Mouse (Mus musculus): ENCODE data around the gene Pde7b. TPM values are rescaled to one million over a fixed set of nuclear protein-coding genes. Genes with fewer than 3 reads are reported as not detected.

Gene Pde7b
- polyA plus RNA-seq, 1 experiment from 2014 or later: 4.5 TPM

- 80% methylated on average over 9 of the region's 9 CpGs for WGBS
- H3K36me3 ChIP-seq (ENCODE audit: control insufficient read depth, insufficient read depth): no peaks in the 10 kb centered on the region
- no peaks in the 10 kb centered on the region for H3K27me3 ChIP-seq (replicated peaks; ENCODE audit: control insufficient read depth, insufficient read depth, low read length)
- H3K4me1 ChIP-seq (replicated peaks; ENCODE audit: control insufficient read depth, insufficient read depth, low read length): no peaks in the 10 kb centered on the region
- ATAC-seq: no peak
- H3K27ac ChIP-seq (ENCODE audit: low read length): no peak overlapping the region
- H3K9me3 ChIP-seq (ENCODE audit: control insufficient read depth, low read length): no peaks in the 10 kb centered on the region
- no peak overlapping the region for H3K9ac ChIP-seq (replicated peaks; ENCODE audit: low read depth, low read length)
- H3K4me3 ChIP-seq (replicated peaks; ENCODE audit: low read length): no peak overlapping the region
- H3K4me2 ChIP-seq (ENCODE audit: low read length): no peak overlapping the region
These were observed 34.9 kb downstream of the Pde7b start for GRCm38 (mm10) chr10:20690002-20690401.

GRCm38 (mm10) chr10:20684151-20684550 is 40.7 kb downstream of the Pde7b start:
- Histone ChIP-seq H3K4me3 (replicated peaks; ENCODE audit: low read length) (no peak overlapping the region), H3K9ac (replicated peaks; ENCODE audit: low read depth, low read length) (no peak overlapping the region), H3K9me3 (ENCODE audit: control insufficient read depth, low read length) (0 out of 2 replicates have a peak, but pooled peaks cover 5% of the 10 kb centered on the region), H3K27me3 (replicated peaks; ENCODE audit: control insufficient read depth, insufficient read depth, low read length) (no peaks in the 10 kb centered on the region), H3K4me2 (ENCODE audit: low read length) (no peak overlapping the region), H3K36me3 (ENCODE audit: control insufficient read depth, insufficient read depth) (no peaks in the 10 kb centered on the region), H3K4me1 (replicated peaks; ENCODE audit: control insufficient read depth, insufficient read depth, low read length) (no peaks in the 10 kb centered on the region), H3K27ac (ENCODE audit: low read length) (no peak overlapping the region)
- no peak for ATAC-seq
- 92% methylated on average over 2 of the region's 2 CpGs for WGBS

GRCm38 (mm10) chr10:20680986-20681385 is 43.9 kb downstream of the Pde7b start:
- H3K27ac ChIP-seq (ENCODE audit: low read length): no peak overlapping the region
- no peak overlapping the region for H3K9ac ChIP-seq (replicated peaks; ENCODE audit: low read depth, low read length)
- H3K36me3 ChIP-seq (ENCODE audit: control insufficient read depth, insufficient read depth): no peaks in the 10 kb centered on the region
- H3K4me1 ChIP-seq (replicated peaks; ENCODE audit: control insufficient read depth, insufficient read depth, low read length): no peaks in the 10 kb centered on the region
- no peak overlapping the region for H3K4me2 ChIP-seq (ENCODE audit: low read length)
- no peak for ATAC-seq
- H3K27me3 ChIP-seq (replicated peaks; ENCODE audit: control insufficient read depth, insufficient read depth, low read length): no peaks in the 10 kb centered on the region
- H3K9me3 ChIP-seq (ENCODE audit: control insufficient read depth, low read length): 0 out of 2 replicates have a peak, but pooled peaks cover 5% of the 10 kb centered on the region
- WGBS: 97% methylated on average over 3 of the region's 3 CpGs
- no peak overlapping the region for H3K4me3 ChIP-seq (replicated peaks; ENCODE audit: low read length)

- no peak overlapping the region for H3K9ac ChIP-seq (replicated peaks; ENCODE audit: low read depth, low read length)
- H3K4me1 ChIP-seq (replicated peaks; ENCODE audit: control insufficient read depth, insufficient read depth, low read length): 0 out of 2 replicates have a peak, but pooled peaks cover 2% of the 10 kb centered on the region
- 58% methylated on average over 3 of the region's 3 CpGs for WGBS
- ATAC-seq: no peak
- no peaks in the 10 kb centered on the region for H3K36me3 ChIP-seq (ENCODE audit: control insufficient read depth, insufficient read depth)
- H3K4me2 ChIP-seq (ENCODE audit: low read length): no peak overlapping the region
- no peaks in the 10 kb centered on the region for H3K9me3 ChIP-seq (ENCODE audit: control insufficient read depth, low read length)
- no peak overlapping the region for H3K4me3 ChIP-seq (replicated peaks; ENCODE audit: low read length)
- H3K27me3 ChIP-seq (replicated peaks; ENCODE audit: control insufficient read depth, insufficient read depth, low read length): no peaks in the 10 kb centered on the region
- H3K27ac ChIP-seq (ENCODE audit: low read length): no peak overlapping the region
These were observed 49.6 kb downstream of the Pde7b start for GRCm38 (mm10) chr10:20675321-20675720.

- no peak overlapping the region for H3K27ac ChIP-seq (ENCODE audit: low read length)
- H3K4me2 ChIP-seq (ENCODE audit: low read length): no peak overlapping the region
- no peak overlapping the region for H3K4me3 ChIP-seq (replicated peaks; ENCODE audit: low read length)
- no peak overlapping the region for H3K9ac ChIP-seq (replicated peaks; ENCODE audit: low read depth, low read length)
- no peaks in the 10 kb centered on the region for H3K9me3 ChIP-seq (ENCODE audit: control insufficient read depth, low read length)
- H3K36me3 ChIP-seq (ENCODE audit: control insufficient read depth, insufficient read depth): no peaks in the 10 kb centered on the region
- H3K27me3 ChIP-seq (replicated peaks; ENCODE audit: control insufficient read depth, insufficient read depth, low read length): no peaks in the 10 kb centered on the region
- 0 out of 2 replicates have a peak, but pooled peaks cover 3% of the 10 kb centered on the region for H3K4me1 ChIP-seq (replicated peaks; ENCODE audit: control insufficient read depth, insufficient read depth, low read length)
- 62% methylated on average over 4 of the region's 4 CpGs for WGBS
- ATAC-seq: no peak
These were observed 51.1 kb downstream of the Pde7b start for GRCm38 (mm10) chr10:20673798-20674197.

- no peak overlapping the region for H3K9ac ChIP-seq (replicated peaks; ENCODE audit: low read depth, low read length)
- no peaks in the 10 kb centered on the region for H3K27me3 ChIP-seq (replicated peaks; ENCODE audit: control insufficient read depth, insufficient read depth, low read length)
- no peaks in the 10 kb centered on the region for H3K9me3 ChIP-seq (ENCODE audit: control insufficient read depth, low read length)
- WGBS: 86% methylated on average over 11 of the region's 11 CpGs
- no peak overlapping the region for H3K27ac ChIP-seq (ENCODE audit: low read length)
- ATAC-seq: no peak
- no peak overlapping the region for H3K4me2 ChIP-seq (ENCODE audit: low read length)
- no peaks in the 10 kb centered on the region for H3K36me3 ChIP-seq (ENCODE audit: control insufficient read depth, insufficient read depth)
- 0 out of 2 replicates have a peak, but pooled peaks cover 4% of the 10 kb centered on the region for H3K4me1 ChIP-seq (replicated peaks; ENCODE audit: control insufficient read depth, insufficient read depth, low read length)
- H3K4me3 ChIP-seq (replicated peaks; ENCODE audit: low read length): no peak overlapping the region
These were observed 52.3 kb downstream of the Pde7b start for GRCm38 (mm10) chr10:20672591-20672990.

GRCm38 (mm10) chr10:20671621-20672020 is 53.3 kb downstream of the Pde7b start:
- no peak for ATAC-seq
- H3K9me3 ChIP-seq (ENCODE audit: control insufficient read depth, low read length): no peaks in the 10 kb centered on the region
- WGBS: 89% methylated on average over 5 of the region's 5 CpGs
- no peak overlapping the region for H3K4me3 ChIP-seq (replicated peaks; ENCODE audit: low read length)
- H3K27me3 ChIP-seq (replicated peaks; ENCODE audit: control insufficient read depth, insufficient read depth, low read length): no peaks in the 10 kb centered on the region
- 0 out of 2 replicates have a peak, but pooled peaks cover 4% of the 10 kb centered on the region for H3K4me1 ChIP-seq (replicated peaks; ENCODE audit: control insufficient read depth, insufficient read depth, low read length)
- H3K4me2 ChIP-seq (ENCODE audit: low read length): no peak overlapping the region
- no peak overlapping the region for H3K9ac ChIP-seq (replicated peaks; ENCODE audit: low read depth, low read length)
- H3K36me3 ChIP-seq (ENCODE audit: control insufficient read depth, insufficient read depth): no peaks in the 10 kb centered on the region
- no peak overlapping the region for H3K27ac ChIP-seq (ENCODE audit: low read length)

GRCm38 (mm10) chr10:20670541-20670940 is 54.3 kb downstream of the Pde7b start:
- Histone ChIP-seq H3K9me3 (ENCODE audit: control insufficient read depth, low read length) (no peaks in the 10 kb centered on the region), H3K36me3 (ENCODE audit: control insufficient read depth, insufficient read depth) (no peaks in the 10 kb centered on the region), H3K4me3 (replicated peaks; ENCODE audit: low read length) (no peak overlapping the region), H3K27ac (ENCODE audit: low read length) (no peak overlapping the region), H3K4me2 (ENCODE audit: low read length) (no peak overlapping the region), H3K4me1 (replicated peaks; ENCODE audit: control insufficient read depth, insufficient read depth, low read length) (0 out of 2 replicates have a peak, but pooled peaks cover 4% of the 10 kb centered on the region), H3K9ac (replicated peaks; ENCODE audit: low read depth, low read length) (no peak overlapping the region), H3K27me3 (replicated peaks; ENCODE audit: control insufficient read depth, insufficient read depth, low read length) (no peaks in the 10 kb centered on the region)
- 84% methylated on average over 8 of the region's 8 CpGs for WGBS
- ATAC-seq: no peak

GRCm38 (mm10) chr10:20669467-20669866 is 55.4 kb downstream of the Pde7b start:
- no peak overlapping the region for H3K4me2 ChIP-seq (ENCODE audit: low read length)
- H3K9ac ChIP-seq (replicated peaks; ENCODE audit: low read depth, low read length): no peak overlapping the region
- no peaks in the 10 kb centered on the region for H3K36me3 ChIP-seq (ENCODE audit: control insufficient read depth, insufficient read depth)
- H3K27ac ChIP-seq (ENCODE audit: low read length): no peak overlapping the region
- WGBS: 50% methylated on average over 10 of the region's 10 CpGs
- H3K4me1 ChIP-seq (replicated peaks; ENCODE audit: control insufficient read depth, insufficient read depth, low read length): 0 out of 2 replicates have a peak, but pooled peaks cover 2% of the 10 kb centered on the region
- no peaks in the 10 kb centered on the region for H3K9me3 ChIP-seq (ENCODE audit: control insufficient read depth, low read length)
- no peak overlapping the region for H3K4me3 ChIP-seq (replicated peaks; ENCODE audit: low read length)
- no peaks in the 10 kb centered on the region for H3K27me3 ChIP-seq (replicated peaks; ENCODE audit: control insufficient read depth, insufficient read depth, low read length)
- peak; percentile 66 for ATAC-seq

- Histone ChIP-seq H3K4me2 (ENCODE audit: low read length) (no peak overlapping the region), H3K9me3 (ENCODE audit: control insufficient read depth, low read length) (no peaks in the 10 kb centered on the region), H3K9ac (replicated peaks; ENCODE audit: low read depth, low read length) (no peak overlapping the region), H3K4me3 (replicated peaks; ENCODE audit: low read length) (no peak overlapping the region), H3K36me3 (ENCODE audit: control insufficient read depth, insufficient read depth) (no peaks in the 10 kb centered on the region), H3K4me1 (replicated peaks; ENCODE audit: control insufficient read depth, insufficient read depth, low read length) (0 out of 2 replicates have a peak, but pooled peaks cover 2% of the 10 kb centered on the region), H3K27me3 (replicated peaks; ENCODE audit: control insufficient read depth, insufficient read depth, low read length) (no peaks in the 10 kb centered on the region), H3K27ac (ENCODE audit: low read length) (no peak overlapping the region)
- no peak for ATAC-seq
- WGBS: 11% methylated on average over 4 of the region's 4 CpGs
These were observed 56.3 kb downstream of the Pde7b start for GRCm38 (mm10) chr10:20668577-20668976.

All from forebrain, embryonic 16.5 days (tissue).